Mouse (Mus musculus) gonadal fat pad, adult 2 months (tissue): ENCODE measurements around the gene Rims1. TPM values are rescaled to one million over a fixed set of nuclear protein-coding genes. Genes with fewer than 3 reads are reported as not detected.

Experiments used
- DNase-seq: peaks from one replicate; pipeline ENCODE4 v3.0.0-alpha.2; 2012; ENCODE audit warnings: low read depth
- polyA plus RNA-seq: library from polyadenylated mRNA; depleted of rRNA; stranded (reverse); fragments of >200 nt; gene quantifications from 2 replicates; pipeline ENCODE4 v1.2.3, GENCODE M21; 2012

The Rims1 gene
- polyA plus RNA-seq, 1 experiment, result 0.57 TPM

GRCm38 (mm10) chr1:22254278-22254677 is 551.5 kb downstream of the Rims1 start:
- DNase-seq, result no peak

GRCm38 (mm10) chr1:22252873-22253272 is 552.9 kb downstream of the Rims1 start:
- no peak for DNase-seq

GRCm38 (mm10) chr1:22248898-22249386 is 556.9 kb downstream of the Rims1 start:
- DNase-seq, result no peak

- no peak for DNase-seq
Observed at GRCm38 (mm10) chr1:22245748-22246147, 560.0 kb downstream of the Rims1 start.
